Mouse (Mus musculus) Patski (cell line): ENCODE data around the gene Fam227a. TPM values are rescaled to one million over a fixed set of nuclear protein-coding genes. Genes with fewer than 3 reads are reported as not detected.

Experiments
- ATAC-seq: fragments of 100-300 bp; one replicate; pipeline ENCODE4 v1.8.0; 2021
- CTCF ChIA-PET: fragments of 350-600 bp; sonication (Branson Sonifier 250); formaldehyde crosslinking; loops from one replicate; lab custom pipeline; 2022; ENCODE audit warnings: inconsistent platforms; lab: Charles Lee
- POLR2A ChIA-PET: fragments of 350-600 bp; sonication (Branson Sonifier 250); formaldehyde crosslinking; loops from one replicate; lab custom pipeline; 2022; ENCODE audit warnings: antibody characterized with exemption, inconsistent platforms; lab: Charles Lee
- DNase-seq: peaks from one replicate; pipeline ENCODE4 v3.0.0-alpha.2; 2011; ENCODE audit warnings: low read depth, low spot score
- H3K27me3 ChIP-seq: fragments of 371-371 bp; one replicate; pipeline ENCODE4 v1.5.1; 2021
- CTCF ChIP-seq: fragments of 100-300 bp; IDR thresholded peaks from one replicate; pipeline ENCODE4 v1.5.1; 2021
- in situ Hi-C: fragments of 300-500 bp; cut with MboI; formaldehyde crosslinking; loops from 3 replicates; pipeline ENCODE4 v1.11.1; 2018; ENCODE audit warnings: low pct_unique_long_range_greater_than_20kb, mixed read lengths
- polyA plus RNA-seq: library from polyadenylated mRNA; unstranded; gene quantifications from one replicate; pipeline ENCODE4 v1.2.3, GENCODE M21; 2021

Gene Fam227a
- polyA plus RNA-seq, 1 experiment from 2014 or later: 4.6 TPM

GRCm38 (mm10) chr15:79692334-79692733, 33.6 kb upstream of the Fam227a start:
- TF ChIP-seq CTCF: no peak
- DNase-seq (no peak), ATAC-seq (no peak)
- CTCF ChIA-PET: interaction anchor here (2.0 kb wide), 1 partner anchor 15 kb away, joined by 11 read pairs; no protein-coding TSS in a partner anchor
- in situ Hi-C loops: no loop called here
- no peaks in the 10 kb centered on the region for H3K27me3 ChIP-seq
- POLR2A ChIA-PET: interaction anchor here (1.1 to 1.4 kb wide), 3 partner anchors 16 to 25 kb away, joined by 3 to 5 read pairs (median 3); partner anchors contain the start of gene Tomm22

- in situ Hi-C loops: no loop called here
- no peak for DNase-seq
- POLR2A ChIA-PET: no interaction called here
- no peaks in the 10 kb centered on the region for H3K27me3 ChIP-seq
- no peak for TF ChIP-seq CTCF
- ATAC-seq: peak; percentile 10
- CTCF ChIA-PET: no interaction called here
These were observed 32.3 kb upstream of the Fam227a start for GRCm38 (mm10) chr15:79691023-79691508.

- ATAC-seq (peak; percentile 89), DNase-seq (peak; percentile 100)
- CTCF ChIA-PET: no interaction called here
- in situ Hi-C loops: no loop called here
- POLR2A ChIA-PET: no interaction called here
- H3K27me3 ChIP-seq: no peaks in the 10 kb centered on the region
- TF ChIP-seq CTCF: no peak
These were observed 31.8 kb upstream of the Fam227a start, which contains the start of gene Gtpbp1 for GRCm38 (mm10) chr15:79690426-79691022. TSS of gene Gtpbp1 (plus strand) at chr15:79690845.

GRCm38 (mm10) chr15:79689662-79690425, 31.1 kb upstream of the Fam227a start:
- no peaks in the 10 kb centered on the region for H3K27me3 ChIP-seq
- POLR2A ChIA-PET: no interaction called here
- no peak for ATAC-seq
- DNase-seq: no peak
- CTCF ChIA-PET: no interaction called here
- no peak for TF ChIP-seq CTCF
- in situ Hi-C loops: no loop called here

- in situ Hi-C loops: no loop called here
- POLR2A ChIA-PET: interaction anchor here (0.9 to 1.2 kb wide), 2 partner anchors 15 to 18 kb away, joined by 3 to 4 read pairs; partner anchors contain the start of gene Tomm22
- no peak for TF ChIP-seq CTCF
- CTCF ChIA-PET: no interaction called here
- H3K27me3 ChIP-seq: no peaks in the 10 kb centered on the region
- no peak for ATAC-seq
- no peak for DNase-seq
These were observed 29.7 kb upstream of the Fam227a start for GRCm38 (mm10) chr15:79688268-79688956.

- ATAC-seq (peak; percentile 15), DNase-seq (peak; percentile 71)
- TF ChIP-seq CTCF: no peak
- in situ Hi-C loops: no loop called here
- CTCF ChIA-PET: no interaction called here
- POLR2A ChIA-PET: interaction anchor here (0.9 to 1.2 kb wide), 2 partner anchors 14 to 17 kb away, joined by 3 to 4 read pairs; partner anchors contain the start of gene Tomm22
- no peaks in the 10 kb centered on the region for H3K27me3 ChIP-seq
These were observed 29.0 kb upstream of the Fam227a start, which contains the start of gene Josd1 for GRCm38 (mm10) chr15:79687646-79688267. TSS of gene Josd1 (minus strand) at chr15:79687919.

GRCm38 (mm10) chr15:79687175-79687574, 28.4 kb upstream of the Fam227a start:
- DNase-seq: no peak
- no peaks in the 10 kb centered on the region for H3K27me3 ChIP-seq
- in situ Hi-C loops: no loop called here
- no peak for ATAC-seq
- no peak for TF ChIP-seq CTCF
- CTCF ChIA-PET: interaction anchor here (2.1 kb wide), 1 partner anchor 13 kb away, joined by 4 read pairs; no protein-coding TSS in a partner anchor
- POLR2A ChIA-PET: interaction anchor here (1.2 kb wide), 1 partner anchor 16 kb away, joined by 4 read pairs; the partner anchor contains the start of gene Tomm22

GRCm38 (mm10) chr15:79686046-79686869, 27.5 kb upstream of the Fam227a start:
- no peak for TF ChIP-seq CTCF
- no peaks in the 10 kb centered on the region for H3K27me3 ChIP-seq
- ChIA-PET CTCF (interaction anchor here (2.1 kb wide), 1 partner anchor 12 kb away, joined by 4 read pairs; no protein-coding TSS in a partner anchor), POLR2A (interaction anchor here (1.1 to 2.4 kb wide), 2 partner anchors 12 to 28 kb away, joined by 3 to 8 read pairs; partner anchors contain the start of genes Cby1 and Fam227a)
- in situ Hi-C loops: no loop called here
- DNase-seq (no peak), ATAC-seq (no peak)

- in situ Hi-C loops: no loop called here
- POLR2A ChIA-PET: interaction anchor here (1.1 to 2.4 kb wide), 2 partner anchors 27 to 84 kb away, joined by 4 to 8 read pairs; partner anchors contain the start of genes Cby1 and Fam227a
- no peaks in the 10 kb centered on the region for H3K27me3 ChIP-seq
- TF ChIP-seq CTCF: no peak
- CTCF ChIA-PET: interaction anchor here (1.4 to 2.3 kb wide), 3 partner anchors 8 to 27 kb away, joined by 4 to 9 read pairs (median 5); partner anchors contain the start of genes Cby1 and Fam227a
- no peak for DNase-seq
- no peak for ATAC-seq
These were observed 26.4 kb upstream of the Fam227a start for GRCm38 (mm10) chr15:79685141-79685641.
